Mouse (Mus musculus): ENCODE results near the gene Gm45837. TPM values are rescaled to one million over a fixed set of nuclear protein-coding genes. Genes with fewer than 3 reads are reported as not detected.

Gm45837 gene
- polyA plus RNA-seq (2014; fragmentation: Nextera tagmentation; extraction: Ambion mirVana), result 12.2 TPM in 1 of 2 replicates, not detected in the other

- Histone ChIP-seq H3K4me3 (ENCODE audit: low read depth, low read length) (no peak within 1 kb of the TSS), H3K9me3 (ENCODE audit: low read depth, low read length) (no peaks in the 10 kb centered on the region), H3K4me2 (no peak within 1 kb of the TSS), H3K4me1 (ENCODE audit: insufficient read depth) (peaks cover 9% of the 10 kb centered on the region; the same call in 1 of the 2 replicates), H3K27ac (ENCODE audit: low read depth) (no peak within 1 kb of the TSS), H3K27me3 (ENCODE audit: insufficient read depth, low read length) (no peaks in the 10 kb centered on the region), H3K36me3 (ENCODE audit: insufficient read depth) (peaks cover 81% of the 10 kb centered on the region), H3K9ac (no peak within 1 kb of the TSS)
- ATAC-seq (ENCODE audit: insufficient read depth) (no peak), DNase-seq (no peak)
- no peak for TF ChIP-seq CTCF (IDR thresholded peaks at IDR 0.05; ENCODE audit: low read depth)
- 58% methylated on average over 11 of the region's 11 CpGs for WGBS
These were observed at the start of gene Gm45837 for GRCm38 (mm10) chr7:101410267-101410936. Gene Gm45837, plus strand, starts transcription at chr7:101410886.

- Histone ChIP-seq H3K9ac (no peak overlapping the region), H3K4me2 (no peak overlapping the region), H3K27ac (ENCODE audit: low read depth) (no peak overlapping the region), H3K9me3 (ENCODE audit: low read depth, low read length) (no peaks in the 10 kb centered on the region), H3K4me3 (ENCODE audit: low read depth, low read length) (no peak overlapping the region), H3K4me1 (ENCODE audit: insufficient read depth) (peaks cover 4% of the 10 kb centered on the region; the same call in 1 of the 2 replicates), H3K36me3 (ENCODE audit: insufficient read depth) (no peaks in the 10 kb centered on the region), H3K27me3 (ENCODE audit: insufficient read depth, low read length) (no peaks in the 10 kb centered on the region)
- no peak for TF ChIP-seq CTCF (IDR thresholded peaks at IDR 0.05; ENCODE audit: low read depth)
- ATAC-seq (ENCODE audit: insufficient read depth), result no peak
- DNase-seq, result no peak
- WGBS, result 71% methylated on average over 4 of the region's 4 CpGs
These were observed 49.7 kb upstream of the Gm45837 start for GRCm38 (mm10) chr7:101361021-101361420.

GRCm38 (mm10) chr7:101361767-101362166, 48.9 kb upstream of the Gm45837 start:
- no peak for DNase-seq
- H3K4me3 ChIP-seq (ENCODE audit: low read depth, low read length), result no peak overlapping the region
- no peak for TF ChIP-seq CTCF (IDR thresholded peaks at IDR 0.05; ENCODE audit: low read depth)
- 0 out of 2 replicates have a peak, but pooled peaks have one; percentile 19 for ATAC-seq (ENCODE audit: insufficient read depth)
- H3K27me3 ChIP-seq (ENCODE audit: insufficient read depth, low read length), result no peaks in the 10 kb centered on the region
- no peak overlapping the region for H3K4me2 ChIP-seq
- H3K9me3 ChIP-seq (ENCODE audit: low read depth, low read length), result no peaks in the 10 kb centered on the region
- H3K36me3 ChIP-seq (ENCODE audit: insufficient read depth), result no peaks in the 10 kb centered on the region
- no peak overlapping the region; the same call in 1 of the 2 replicates for H3K9ac ChIP-seq
- WGBS, result 61% methylated on average over 4 of the region's 4 CpGs
- peaks cover 4% of the 10 kb centered on the region; the same call in 1 of the 2 replicates for H3K4me1 ChIP-seq (ENCODE audit: insufficient read depth)
- H3K27ac ChIP-seq (ENCODE audit: low read depth), result no peak overlapping the region

GRCm38 (mm10) chr7:101362791-101363191, 47.9 kb upstream of the Gm45837 start:
- Histone ChIP-seq H3K27ac (ENCODE audit: low read depth) (no peak overlapping the region), H3K4me3 (ENCODE audit: low read depth, low read length) (no peak overlapping the region), H3K9me3 (ENCODE audit: low read depth, low read length) (no peaks in the 10 kb centered on the region), H3K4me1 (ENCODE audit: insufficient read depth) (peaks cover 4% of the 10 kb centered on the region; the same call in 1 of the 2 replicates), H3K36me3 (ENCODE audit: insufficient read depth) (no peaks in the 10 kb centered on the region), H3K9ac (no peak overlapping the region), H3K27me3 (ENCODE audit: insufficient read depth, low read length) (no peaks in the 10 kb centered on the region), H3K4me2 (no peak overlapping the region)
- no peak for ATAC-seq (ENCODE audit: insufficient read depth)
- DNase-seq, result no peak
- 61% methylated on average over 5 of the region's 5 CpGs for WGBS
- TF ChIP-seq CTCF (IDR thresholded peaks at IDR 0.05; ENCODE audit: low read depth), result no peak

GRCm38 (mm10) chr7:101363914-101364313, 46.8 kb upstream of the Gm45837 start:
- ATAC-seq (ENCODE audit: insufficient read depth) (no peak), DNase-seq (no peak)
- WGBS, result 68% methylated on average over 5 of the region's 5 CpGs
- Histone ChIP-seq H3K36me3 (ENCODE audit: insufficient read depth) (no peaks in the 10 kb centered on the region), H3K27ac (ENCODE audit: low read depth) (no peak overlapping the region), H3K9me3 (ENCODE audit: low read depth, low read length) (no peaks in the 10 kb centered on the region), H3K27me3 (ENCODE audit: insufficient read depth, low read length) (no peaks in the 10 kb centered on the region), H3K9ac (no peak overlapping the region), H3K4me1 (ENCODE audit: insufficient read depth) (peaks cover 4% of the 10 kb centered on the region; the same call in 1 of the 2 replicates), H3K4me2 (no peak overlapping the region), H3K4me3 (ENCODE audit: low read depth, low read length) (no peak overlapping the region)
- TF ChIP-seq CTCF (IDR thresholded peaks at IDR 0.05; ENCODE audit: low read depth), result no peak

GRCm38 (mm10) chr7:101367901-101368852, 42.5 kb upstream of the Gm45837 start:
- no peaks in the 10 kb centered on the region for H3K9me3 ChIP-seq (ENCODE audit: low read depth, low read length)
- ATAC-seq (ENCODE audit: insufficient read depth) (no peak), DNase-seq (peak; percentile 53)
- no peaks in the 10 kb centered on the region for H3K27me3 ChIP-seq (ENCODE audit: insufficient read depth, low read length)
- TF ChIP-seq CTCF (IDR thresholded peaks at IDR 0.05; ENCODE audit: low read depth), result peak; percentile 50
- WGBS, result 52% methylated on average over 11 of the region's 11 CpGs
- no peaks in the 10 kb centered on the region for H3K36me3 ChIP-seq (ENCODE audit: insufficient read depth)
- H3K4me2 ChIP-seq, result no peak overlapping the region
- no peak overlapping the region for H3K27ac ChIP-seq (ENCODE audit: low read depth)
- H3K4me3 ChIP-seq (ENCODE audit: low read depth, low read length), result no peak overlapping the region
- no peak overlapping the region for H3K9ac ChIP-seq
- no peaks in the 10 kb centered on the region for H3K4me1 ChIP-seq (ENCODE audit: insufficient read depth)

GRCm38 (mm10) chr7:101369666-101370065, 41.0 kb upstream of the Gm45837 start:
- no peak overlapping the region for H3K4me2 ChIP-seq
- ATAC-seq (ENCODE audit: insufficient read depth), result no peak
- H3K27me3 ChIP-seq (ENCODE audit: insufficient read depth, low read length), result no peaks in the 10 kb centered on the region
- no peak overlapping the region for H3K9ac ChIP-seq
- no peaks in the 10 kb centered on the region for H3K9me3 ChIP-seq (ENCODE audit: low read depth, low read length)
- H3K4me1 ChIP-seq (ENCODE audit: insufficient read depth), result no peaks in the 10 kb centered on the region
- H3K27ac ChIP-seq (ENCODE audit: low read depth), result no peak overlapping the region
- H3K4me3 ChIP-seq (ENCODE audit: low read depth, low read length), result no peak overlapping the region
- no peak for TF ChIP-seq CTCF (IDR thresholded peaks at IDR 0.05; ENCODE audit: low read depth)
- no peak for DNase-seq
- 69% methylated on average over 7 of the region's 7 CpGs for WGBS
- H3K36me3 ChIP-seq (ENCODE audit: insufficient read depth), result no peaks in the 10 kb centered on the region

Measured in lung, embryonic 14.5 days (tissue).